In the genomic region with DNA sequence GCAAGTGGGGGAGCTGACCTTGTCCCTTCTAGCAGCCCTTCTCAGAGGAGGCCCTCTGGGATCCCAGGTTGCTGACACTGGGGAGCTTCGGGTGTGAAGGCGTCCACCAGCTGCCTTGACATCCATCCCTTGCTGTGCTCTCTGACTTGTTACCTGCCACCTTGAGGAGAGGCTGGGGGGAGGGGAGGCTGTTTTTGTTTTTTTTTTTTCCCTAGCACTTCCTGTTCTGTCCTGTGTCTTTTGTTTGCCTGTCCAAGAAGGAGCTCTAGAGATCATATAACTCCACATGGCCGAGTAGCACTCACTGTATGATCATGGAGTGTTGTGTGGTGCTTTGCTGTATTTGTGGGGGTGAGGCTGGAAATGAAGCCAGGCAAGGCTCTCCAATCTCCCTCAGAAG, we compare ENCODE assay signal across 22 mouse cellular contexts. TPM values are rescaled to one million over a fixed set of nuclear protein-coding genes. Genes with fewer than 3 reads are reported as not detected.
DNase-seq lines count a peak whose midpoint lies in the region; ATAC-seq and TF ChIP-seq lines count a peak whose summit lies in the region.
"Had no signal": no experiment of that assay in that cellular context is flagged by ENCODE, and none has a peak within 500 bp of the region (broad histone marks: within the 10 kb centered on the region; RNA-seq: fewer than 3 reads in every experiment).

No protein-coding gene starts in this region.

- DNase-seq in ES-E14 (ENCODE audit: low read depth, low spot score) (no peak), R1 (ENCODE audit: low read depth, low spot score) (peak; percentile 60)
- DNase-seq in lung, postnatal 36 days, result no peak
- no peak for DNase-seq in adrenal gland, adult (ENCODE audit: inconsistent age in 2 of 2, low spot score in 1 of 2)
- DNase-seq in T-cell, adult 2 months (ENCODE audit: low spot score), result no peak
- DNase-seq: adrenal gland, adult 8-10 months; adrenal gland, postnatal 14 days; adrenal gland, postnatal 36 days; cerebellum, adult 11-12 months; cerebellum, adult 2 months; cerebellum, adult 9-10 months; cerebellum, postnatal 10 days; cerebellum, postnatal 25 days; forebrain, postnatal 0 days had no signal

- in situ Hi-C loops in ES-E14 (cut with MboI; ENCODE audit: low sequenced_read_pairs in 2 of 2, unreplicated experiment in 2 of 2), result no loop called here

- 0 out of 2 replicates have a peak, but pooled peaks have one; percentile 30 for TF ChIP-seq EP300 in ES-Bruce4 (IDR thresholded peaks at IDR 0.05; ENCODE audit: insufficient read depth, low read depth, low read length)

- TF ChIP-seq CTCF in E14TG2a.4 (conservative IDR thresholded peaks at IDR 0.05; ENCODE audit: low read length) (no peak), ES-Bruce4 (IDR thresholded peaks at IDR 0.05; ENCODE audit: low read depth, low read length) (no peak)

- no peak for ATAC-seq in hindbrain, embryonic 13.5 days (ENCODE audit: low FRiP score)
- ATAC-seq: forebrain, embryonic 13.5 days; forebrain, embryonic 15.5 days; forebrain, postnatal 0 days; Patski had no signal

- no peak overlapping the region for H3K4me2 ChIP-seq in hindbrain, embryonic 13.5 days
- H3K4me2 ChIP-seq: embryonic facial prominence, embryonic 12.5 days; forebrain, embryonic 13.5 days; forebrain, embryonic 15.5 days had no signal

- TF ChIP-seq POLR2A in ES-Bruce4 (IDR thresholded peaks at IDR 0.05; ENCODE audit: insufficient read depth, low read length), result no peak

- H3K9me3 ChIP-seq in E14TG2a.4 (ENCODE audit: low read length) (no peaks in the 10 kb centered on the region), ES-Bruce4 (replicated peaks; ENCODE audit: control insufficient read depth, insufficient read depth, low read length, poor library complexity, severe bottlenecking) (no peaks in the 10 kb centered on the region), ES-E14 (ENCODE audit: control insufficient read depth, insufficient read depth, low read depth, low read length) (no peaks in the 10 kb centered on the region)
- no peaks in the 10 kb centered on the region for H3K9me3 ChIP-seq in hindbrain, embryonic 13.5 days
- H3K9me3 ChIP-seq: embryonic facial prominence, embryonic 10.5 days; embryonic facial prominence, embryonic 12.5 days; forebrain, embryonic 13.5 days; forebrain, embryonic 15.5 days had no signal

- peak overlapping the region; percentile 57 for H3K4me3 ChIP-seq in E14TG2a.4 (replicated peaks; ENCODE audit: low read length)
- peak overlapping the region; percentile 17 for H3K4me3 ChIP-seq in ES-Bruce4 (ENCODE audit: low read depth, low read length)
- H3K4me3 ChIP-seq in ES-E14 (ENCODE audit: insufficient read depth in 1 of 2, low read depth in 1 of 2, low read length in 2 of 2, poor library complexity in 1 of 2, severe bottlenecking in 1 of 2), result peak overlapping the region in 1 of 2 experiments; percentile 43; a peak in 3 of 4 replicates
- no peak overlapping the region for H3K4me3 ChIP-seq in hindbrain, embryonic 13.5 days
- H3K4me3 ChIP-seq: embryonic facial prominence, embryonic 10.5 days; embryonic facial prominence, embryonic 12.5 days; forebrain, embryonic 13.5 days; forebrain, embryonic 15.5 days had no signal

- H3K4me1 ChIP-seq in E14TG2a.4 (replicated peaks; ENCODE audit: low read depth, low read length) (peaks cover 95% of the 10 kb centered on the region), ES-Bruce4 (ENCODE audit: control insufficient read depth, insufficient read depth, low read length) (no peaks in the 10 kb centered on the region), ES-E14 (ENCODE audit: control insufficient read depth in 2 of 2, insufficient read depth in 2 of 2, low read length in 2 of 2, poor library complexity in 1 of 2) (peaks cover 19 to 34% of the 10 kb centered on the region in 2 experiments)
- H3K4me1 ChIP-seq in hindbrain, embryonic 13.5 days (replicated peaks), result peaks cover 13% of the 10 kb centered on the region

- H3K9ac ChIP-seq in ES-Bruce4 (ENCODE audit: low read depth, poor library complexity, severe bottlenecking) (no peak overlapping the region; the same call in 1 of the 2 replicates), ES-E14 (ENCODE audit: insufficient read depth, low read depth, low read length, poor library complexity, severe bottlenecking) (peak overlapping the region; percentile 69)
- H3K9ac ChIP-seq in hindbrain, embryonic 13.5 days, result no peak overlapping the region
- H3K9ac ChIP-seq: embryonic facial prominence, embryonic 12.5 days; forebrain, embryonic 13.5 days; forebrain, embryonic 15.5 days; forebrain, postnatal 0 days had no signal

- H3K27ac ChIP-seq in ES-Bruce4 (ENCODE audit: insufficient read depth, low read length), result peak overlapping the region; percentile 43; the same call in 1 of the 2 replicates
- peak overlapping the region; percentile 71 for H3K27ac ChIP-seq in ES-E14 (ENCODE audit: insufficient read depth, low read depth, low read length, poor library complexity, severe bottlenecking)
- H3K27ac ChIP-seq in hindbrain, embryonic 13.5 days, result no peak overlapping the region
- H3K27ac ChIP-seq: embryonic facial prominence, embryonic 10.5 days; embryonic facial prominence, embryonic 12.5 days; forebrain, embryonic 13.5 days; forebrain, embryonic 15.5 days had no signal

- H3K36me3 ChIP-seq in E14TG2a.4 (ENCODE audit: insufficient read depth, low read length), result peaks cover 63% of the 10 kb centered on the region
- peaks cover 33% of the 10 kb centered on the region for H3K36me3 ChIP-seq in ES-Bruce4 (ENCODE audit: control insufficient read depth, insufficient read depth, low read length, poor library complexity, severe bottlenecking)
- H3K36me3 ChIP-seq in ES-E14 (ENCODE audit: control insufficient read depth, insufficient read depth, low read length, poor library complexity, severe bottlenecking), result no peaks in the 10 kb centered on the region; the same call in 1 of the 2 replicates
- no peaks in the 10 kb centered on the region for H3K36me3 ChIP-seq in hindbrain, embryonic 13.5 days
- H3K36me3 ChIP-seq: embryonic facial prominence, embryonic 10.5 days; embryonic facial prominence, embryonic 12.5 days; forebrain, embryonic 15.5 days had no signal

- H3K27me3 ChIP-seq in E14TG2a.4 (ENCODE audit: insufficient read depth, low read length), result no peaks in the 10 kb centered on the region
- H3K27me3 ChIP-seq in ES-Bruce4 (ENCODE audit: control insufficient read depth, insufficient read depth, low read length, poor library complexity, severe bottlenecking), result no peaks in the 10 kb centered on the region
- H3K27me3 ChIP-seq in hindbrain, embryonic 13.5 days, result no peaks in the 10 kb centered on the region
- H3K27me3 ChIP-seq: forebrain, embryonic 13.5 days; forebrain, embryonic 15.5 days; Patski had no signal

- WGBS in hindbrain, embryonic 13.5 days, result 73% methylated on average over 3 of the region's 3 CpGs

TF ChIP-seq in ES-E14, 5 proteins besides CTCF, POLR2A, EP300 and RAD21:
- no peak for TF ChIP-seq MAFK (IDR thresholded peaks at IDR 0.05; ENCODE audit: insufficient read depth, low read depth, low read length)
- TF ChIP-seq ZNF384 (IDR thresholded peaks at IDR 0.05; ENCODE audit: low read depth, low read length), result peak; percentile 88

RNA-seq across cellular contexts. Expression of a gene that starts 34.0 kb away (rescaled TPM):
- 55.5 and 57.5 TPM in 2 replicates for polyA plus RNA-seq in ES-Bruce4 (2011; ENCODE audit: insufficient read depth, insufficient read length, low read depth, missing spikeins)
- 21.8 and 35.6 TPM in 2 replicates for total RNA-seq in ES-E14 (2012; rRNA removed)
- polyA plus RNA-seq in hindbrain, embryonic 13.5 days (2015; fragmentation: Nextera tagmentation; extraction: Ambion mirVana), result 4.5 and 6.4 TPM in 2 replicates
